Mouse (Mus musculus): ENCODE measurements at regions not wholly inside any gene's neighbourhood (a gene's known extent, or its start where the extent isn't known, plus 50 kb on each side); places are given as distances from the start of the nearest gene placed in this dataset.

GRCm38 (mm10) chr9:87557841-87558240, 173.2 kb downstream of the Tbx18 start:
- Histone ChIP-seq H3K4me3 (replicated peaks) (no peak overlapping the region), H3K9me3 (replicated peaks) (no peaks in the 10 kb centered on the region), H3K9ac (replicated peaks) (no peak overlapping the region), H3K27me3 (replicated peaks) (no peaks in the 10 kb centered on the region), H3K27ac (replicated peaks) (no peak overlapping the region), H3K4me2 (no peak overlapping the region), H3K36me3 (no peaks in the 10 kb centered on the region), H3K4me1 (no peaks in the 10 kb centered on the region)
- no peak for ATAC-seq (ENCODE audit: low FRiP score)
- WGBS, result 89% methylated on average over 12 of the region's 12 CpGs

- H3K27ac ChIP-seq (replicated peaks), result no peak overlapping the region
- H3K36me3 ChIP-seq, result no peaks in the 10 kb centered on the region
- no peak overlapping the region for H3K4me2 ChIP-seq
- 28% methylated on average over 8 of the region's 8 CpGs for WGBS
- no peaks in the 10 kb centered on the region for H3K4me1 ChIP-seq
- H3K4me3 ChIP-seq (replicated peaks), result no peak overlapping the region
- ATAC-seq (ENCODE audit: low FRiP score), result no peak
- no peak overlapping the region for H3K9ac ChIP-seq (replicated peaks)
- no peaks in the 10 kb centered on the region for H3K27me3 ChIP-seq (replicated peaks)
- no peaks in the 10 kb centered on the region for H3K9me3 ChIP-seq (replicated peaks)
These were observed 174.1 kb downstream of the Tbx18 start for GRCm38 (mm10) chr9:87556953-87557394.

GRCm38 (mm10) chr9:87556552-87556951, 174.5 kb downstream of the Tbx18 start:
- no peaks in the 10 kb centered on the region for H3K4me1 ChIP-seq
- WGBS, result 60% methylated on average over 7 of the region's 7 CpGs
- no peaks in the 10 kb centered on the region for H3K27me3 ChIP-seq (replicated peaks)
- no peak overlapping the region for H3K4me2 ChIP-seq
- ATAC-seq (ENCODE audit: low FRiP score), result no peak
- no peak overlapping the region for H3K9ac ChIP-seq (replicated peaks)
- no peak overlapping the region for H3K27ac ChIP-seq (replicated peaks)
- no peak overlapping the region for H3K4me3 ChIP-seq (replicated peaks)
- H3K36me3 ChIP-seq, result no peaks in the 10 kb centered on the region
- no peaks in the 10 kb centered on the region for H3K9me3 ChIP-seq (replicated peaks)

DNA sequence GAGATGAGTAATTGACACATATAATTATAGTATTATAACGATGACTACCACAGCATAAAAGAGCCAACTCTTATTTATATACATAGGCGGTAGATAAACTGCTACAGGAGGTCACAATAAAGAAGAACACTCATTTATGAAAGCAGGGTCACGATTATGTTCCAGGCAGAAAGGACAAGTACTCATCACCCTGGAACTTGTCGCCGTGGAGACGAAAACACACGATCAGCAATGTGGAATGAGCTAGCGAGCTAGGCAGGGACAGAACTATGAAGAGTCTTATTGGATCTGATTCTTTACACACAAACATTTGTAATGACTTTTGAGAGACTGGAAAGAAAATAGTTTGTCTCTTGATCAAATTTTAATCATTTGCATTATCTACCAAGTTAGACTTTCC, 197.9 kb downstream of the Tbx18 start:
- Histone ChIP-seq H3K4me2 (no peak overlapping the region), H3K27ac (replicated peaks) (no peak overlapping the region), H3K36me3 (no peaks in the 10 kb centered on the region), H3K9ac (replicated peaks) (no peak overlapping the region), H3K4me3 (replicated peaks) (no peak overlapping the region), H3K4me1 (no peaks in the 10 kb centered on the region), H3K9me3 (replicated peaks) (no peaks in the 10 kb centered on the region), H3K27me3 (replicated peaks) (no peaks in the 10 kb centered on the region)
- 53% methylated on average over 8 of the region's 8 CpGs for WGBS
- no peak for ATAC-seq (ENCODE audit: low FRiP score)

DNA sequence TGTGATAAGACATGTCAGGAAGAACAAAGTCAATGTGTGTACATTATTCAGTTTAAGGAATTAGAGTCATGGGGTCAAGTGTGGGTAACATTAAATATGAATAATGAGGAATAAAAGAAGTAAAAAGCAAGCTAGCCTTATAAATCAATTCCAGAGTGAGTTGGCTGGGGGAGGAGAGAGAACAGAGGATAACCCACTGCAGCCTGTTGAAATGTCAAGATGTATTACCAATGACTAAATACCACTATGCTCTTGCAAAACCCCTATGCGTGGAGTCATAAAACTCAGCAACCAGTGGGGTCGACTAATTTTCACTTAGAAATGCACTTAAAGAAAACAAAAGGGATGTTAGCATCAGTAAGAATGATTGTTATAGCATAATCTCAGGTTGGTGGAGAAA, 201.2 kb downstream of the Tbx18 start:
- no peak overlapping the region for H3K4me3 ChIP-seq (replicated peaks)
- H3K4me1 ChIP-seq, result no peaks in the 10 kb centered on the region
- no peaks in the 10 kb centered on the region for H3K36me3 ChIP-seq
- H3K27ac ChIP-seq (replicated peaks), result no peak overlapping the region
- H3K27me3 ChIP-seq (replicated peaks), result no peaks in the 10 kb centered on the region
- no peaks in the 10 kb centered on the region for H3K9me3 ChIP-seq (replicated peaks)
- no peak for ATAC-seq (ENCODE audit: low FRiP score)
- no peak overlapping the region for H3K9ac ChIP-seq (replicated peaks)
- WGBS, result 87% methylated on average over 2 of the region's 2 CpGs
- no peak overlapping the region for H3K4me2 ChIP-seq

DNA sequence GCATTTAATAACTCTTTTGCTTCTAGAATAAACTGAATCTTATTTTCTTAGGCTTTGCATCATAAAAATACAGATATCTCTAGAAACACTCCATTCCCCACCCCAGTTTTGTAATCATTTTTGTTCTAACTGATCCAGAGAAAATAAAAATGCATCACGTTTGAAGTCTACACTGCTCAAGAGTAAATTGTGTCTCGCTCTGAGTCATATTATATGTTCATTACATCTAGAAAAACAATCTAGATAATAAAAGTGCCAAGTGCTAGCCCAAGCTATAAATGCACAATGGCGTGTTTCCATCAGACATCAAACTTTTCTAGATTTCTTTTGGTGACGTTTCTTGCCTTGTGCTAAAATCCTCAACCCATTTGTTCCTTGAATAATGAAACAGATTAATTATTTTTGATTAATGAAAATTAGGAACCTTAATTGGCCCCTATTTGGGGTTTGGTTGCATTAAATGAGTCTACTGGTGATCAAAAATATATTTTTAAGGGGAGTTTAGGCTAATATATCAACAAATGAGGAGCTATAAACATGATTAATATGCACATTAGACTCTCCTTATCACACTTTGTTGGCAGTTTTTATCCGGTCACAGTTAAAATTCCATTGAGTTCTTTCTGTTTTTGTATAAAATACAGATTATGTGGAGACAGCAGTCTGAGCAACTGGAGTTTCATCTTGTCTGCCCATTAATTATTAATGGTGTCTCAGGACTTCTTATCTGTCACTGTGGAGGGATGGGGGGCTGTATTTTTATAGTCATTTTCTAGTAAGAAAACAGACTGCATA, 206.0 kb downstream of the Tbx18 start:
- Histone ChIP-seq H3K9ac (replicated peaks) (no peak overlapping the region), H3K36me3 (no peaks in the 10 kb centered on the region), H3K9me3 (replicated peaks) (no peaks in the 10 kb centered on the region), H3K4me3 (replicated peaks) (no peak overlapping the region), H3K4me2 (no peak overlapping the region), H3K27me3 (replicated peaks) (no peaks in the 10 kb centered on the region), H3K4me1 (no peaks in the 10 kb centered on the region), H3K27ac (replicated peaks) (no peak overlapping the region)
- WGBS, result 85% methylated on average over 5 of the region's 5 CpGs
- ATAC-seq (ENCODE audit: low FRiP score), result no peak

DNA sequence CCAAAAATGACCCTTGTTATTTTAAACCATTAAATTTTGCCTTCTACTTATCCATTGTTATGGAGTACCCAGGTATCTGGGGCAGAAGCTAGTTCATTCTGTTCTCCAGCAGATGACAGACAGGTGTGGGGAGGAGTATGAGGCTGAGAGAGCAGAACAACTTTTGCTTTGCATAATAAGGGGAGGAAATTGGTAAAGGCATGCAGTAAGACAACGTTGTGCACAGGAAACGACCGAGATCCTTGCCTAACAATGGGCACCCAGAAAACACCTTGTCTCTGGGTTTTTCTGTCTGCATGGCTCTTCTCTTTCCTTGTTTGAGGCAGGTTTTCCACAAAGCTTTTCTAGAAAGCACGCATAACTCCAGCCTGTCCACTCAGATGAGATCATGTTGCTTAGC, 220.4 kb downstream of the Tbx18 start:
- no peak overlapping the region for H3K9ac ChIP-seq (replicated peaks)
- ATAC-seq (ENCODE audit: low FRiP score), result no peak
- WGBS, result 79% methylated on average over 4 of the region's 4 CpGs

GRCm38 (mm10) chr9:87504673-87505385, 226.2 kb downstream of the Tbx18 start:
- no peak overlapping the region for H3K4me3 ChIP-seq (replicated peaks)
- no peaks in the 10 kb centered on the region for H3K4me1 ChIP-seq
- no peaks in the 10 kb centered on the region for H3K9me3 ChIP-seq (replicated peaks)
- H3K4me2 ChIP-seq, result no peak overlapping the region
- no peaks in the 10 kb centered on the region for H3K36me3 ChIP-seq
- no peak for ATAC-seq (ENCODE audit: low FRiP score)
- WGBS, result 76% methylated on average over 10 of the region's 10 CpGs
- no peak overlapping the region for H3K9ac ChIP-seq (replicated peaks)
- no peaks in the 10 kb centered on the region for H3K27me3 ChIP-seq (replicated peaks)
- H3K27ac ChIP-seq (replicated peaks), result no peak overlapping the region

More for the DNA sequence above, 220.4 kb downstream of the Tbx18 start:
- H3K36me3 ChIP-seq, result no peaks in the 10 kb centered on the region
- no peak overlapping the region for H3K27ac ChIP-seq (replicated peaks)
- no peak overlapping the region for H3K4me3 ChIP-seq (replicated peaks)
- no peaks in the 10 kb centered on the region for H3K27me3 ChIP-seq (replicated peaks)
- no peak overlapping the region for H3K4me2 ChIP-seq
- H3K9me3 ChIP-seq (replicated peaks), result no peaks in the 10 kb centered on the region
- no peaks in the 10 kb centered on the region for H3K4me1 ChIP-seq

DNA sequence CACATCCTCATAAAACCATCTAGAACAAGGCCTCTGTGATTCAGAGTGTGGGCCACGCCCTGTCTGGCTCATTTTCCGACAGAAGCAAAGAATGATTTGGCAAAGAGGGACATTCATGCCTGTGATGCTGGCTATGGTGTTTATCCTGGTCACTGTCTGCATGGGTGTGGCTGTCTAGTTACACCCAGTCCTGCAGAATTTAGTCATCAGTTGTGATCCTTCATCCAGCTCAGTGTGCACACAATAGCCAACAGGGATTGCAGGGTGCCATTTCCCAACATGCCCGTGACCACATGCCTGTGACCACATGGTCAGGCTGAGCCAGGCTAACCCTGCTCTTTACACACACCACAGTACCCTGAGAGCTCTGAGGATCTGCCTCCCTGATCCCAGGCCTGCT, 208.8 kb upstream of the Cep162 start:
- H3K36me3 ChIP-seq, result no peaks in the 10 kb centered on the region
- no peaks in the 10 kb centered on the region for H3K27me3 ChIP-seq (replicated peaks)
- no peak for ATAC-seq (ENCODE audit: low FRiP score)
- H3K27ac ChIP-seq (replicated peaks), result no peak overlapping the region
- no peaks in the 10 kb centered on the region for H3K9me3 ChIP-seq (replicated peaks)
- H3K4me1 ChIP-seq, result no peaks in the 10 kb centered on the region
- whole genome bisulfite sequencing, result 75% methylated on average over 3 of the region's 3 CpGs
- H3K4me2 ChIP-seq, result no peak overlapping the region
- no peak overlapping the region for H3K4me3 ChIP-seq (replicated peaks)
- H3K9ac ChIP-seq (replicated peaks), result no peak overlapping the region

DNA sequence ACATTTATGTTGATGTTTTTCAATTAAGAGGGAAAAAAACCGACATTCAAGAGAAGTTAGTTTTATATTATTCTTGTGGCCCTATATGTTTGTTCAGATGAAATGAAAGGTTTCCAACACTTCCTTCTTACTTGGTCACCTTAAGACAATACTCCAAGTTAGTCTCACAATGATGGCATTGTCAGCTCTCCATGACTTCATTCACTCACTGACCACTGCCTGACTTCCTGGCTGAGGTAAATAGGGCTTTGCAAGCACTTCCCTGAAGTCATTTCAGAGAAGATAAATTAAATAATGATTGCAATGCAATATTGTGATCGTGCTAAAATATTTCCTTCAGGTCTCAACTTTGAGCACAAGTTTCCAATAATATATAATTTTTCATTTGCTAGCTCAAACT, 197.9 kb upstream of the Cep162 start:
- H3K4me2 ChIP-seq, result no peak overlapping the region
- H3K9ac ChIP-seq (replicated peaks), result no peak overlapping the region
- no peak for ATAC-seq (ENCODE audit: low FRiP score)
- no peaks in the 10 kb centered on the region for H3K9me3 ChIP-seq (replicated peaks)
- 88% methylated on average over 2 of the region's 2 CpGs for WGBS
- H3K27ac ChIP-seq (replicated peaks), result no peak overlapping the region
- no peak overlapping the region for H3K4me3 ChIP-seq (replicated peaks)
- no peaks in the 10 kb centered on the region for H3K27me3 ChIP-seq (replicated peaks)
- H3K4me1 ChIP-seq, result no peaks in the 10 kb centered on the region
- no peaks in the 10 kb centered on the region for H3K36me3 ChIP-seq

GRCm38 (mm10) chr9:87452571-87452970, 197.2 kb upstream of the Cep162 start:
- Histone ChIP-seq H3K9me3 (replicated peaks) (no peaks in the 10 kb centered on the region), H3K36me3 (no peaks in the 10 kb centered on the region), H3K4me3 (replicated peaks) (no peak overlapping the region), H3K27me3 (replicated peaks) (no peaks in the 10 kb centered on the region), H3K9ac (replicated peaks) (no peak overlapping the region), H3K4me1 (no peaks in the 10 kb centered on the region), H3K4me2 (no peak overlapping the region), H3K27ac (replicated peaks) (no peak overlapping the region)
- WGBS, result 76% methylated on average over 2 of the region's 2 CpGs
- no peak for ATAC-seq (ENCODE audit: low FRiP score)
